Mouse (Mus musculus) neural tube, embryonic 11.5 days (tissue): ENCODE results near the gene Rab31. TPM values are rescaled to one million over a fixed set of nuclear protein-coding genes. Genes with fewer than 3 reads are reported as not detected.
A peak's percentile ranks its signal among the peaks of the same experiment; 100 is the strongest.

ENCODE experiments used
- ATAC-seq: fragments of 200-750 bp; cut with Nextera tagmentation; 2 replicates; pipeline ENCODE4 v1.8.0; 2017; ENCODE audit warnings: moderate number of reproducible peaks, mild to moderate bottlenecking, moderate TSS enrichment, moderate library complexity; ENCODE audit not compliant: insufficient read depth, low FRiP score, low TSS enrichment
- DNase-seq: peaks from one replicate; pipeline ENCODE4 v3.0.0-alpha.2; 2015; ENCODE audit warnings: low spot score
- H3K27ac ChIP-seq: fragments of 300-500 bp; sonication (generic); 2 replicates; pipeline ENCODE4 v1.5.1; 2014; ENCODE audit warnings: low read depth, mild to moderate bottlenecking, low read length
- H3K27me3 ChIP-seq: fragments of 300-500 bp; sonication (generic); 2 replicates; pipeline ENCODE4 v1.6.1; 2014; ENCODE audit warnings: mild to moderate bottlenecking, low read length, mixed read lengths; ENCODE audit not compliant: control insufficient read depth, insufficient read depth
- H3K36me3 ChIP-seq: fragments of 300-500 bp; sonication (generic); 2 replicates; pipeline ENCODE4 v1.6.1; 2014; ENCODE audit warnings: mild to moderate bottlenecking, low read length, moderate library complexity, mixed read lengths; ENCODE audit not compliant: control insufficient read depth, insufficient read depth
- H3K4me1 ChIP-seq: fragments of 300-500 bp; sonication (generic); 2 replicates; pipeline ENCODE4 v1.6.1; 2014; ENCODE audit warnings: low read length, mixed read lengths; ENCODE audit not compliant: control insufficient read depth, insufficient read depth
- H3K4me2 ChIP-seq: fragments of 300-500 bp; sonication (generic); 2 replicates; pipeline ENCODE4 v1.6.1; 2014; ENCODE audit warnings: low read depth, mild to moderate bottlenecking, moderate library complexity
- H3K4me3 ChIP-seq: fragments of 300-500 bp; sonication (generic); 2 replicates; pipeline ENCODE4 v1.5.1; 2014; ENCODE audit warnings: low read depth, low read length
- H3K9ac ChIP-seq: fragments of 300-500 bp; sonication (generic); 2 replicates; pipeline ENCODE4 v1.6.1; 2014; ENCODE audit warnings: mild to moderate bottlenecking, low read length
- H3K9me3 ChIP-seq: fragments of 300-500 bp; sonication (generic); 2 replicates; pipeline ENCODE4 v1.6.1; 2016; ENCODE audit warnings: low read length; ENCODE audit not compliant: control insufficient read depth
- WGBS: fragments of 180-500 bp; shearing (Covaris S2); extraction: QIAGEN DNeasy Blood & Tissue Kit; methylation state at CpG from one replicate; pipeline ENCODE4 v1.1.7; 2014; 5-methylcytosine and 5-hydroxymethylcytosine counted together
- polyA plus RNA-seq: library from polyadenylated mRNA; unstranded; fragments of >200 nt; fragmentation: Nextera tagmentation; extraction: Ambion mirVana; gene quantifications from 2 replicates; pipeline ENCODE4 v1.2.1, GENCODE M21; 2014

The Rab31 gene
- polyA plus RNA-seq, 1 experiment from 2014 or later, result 84.7 TPM

DNA sequence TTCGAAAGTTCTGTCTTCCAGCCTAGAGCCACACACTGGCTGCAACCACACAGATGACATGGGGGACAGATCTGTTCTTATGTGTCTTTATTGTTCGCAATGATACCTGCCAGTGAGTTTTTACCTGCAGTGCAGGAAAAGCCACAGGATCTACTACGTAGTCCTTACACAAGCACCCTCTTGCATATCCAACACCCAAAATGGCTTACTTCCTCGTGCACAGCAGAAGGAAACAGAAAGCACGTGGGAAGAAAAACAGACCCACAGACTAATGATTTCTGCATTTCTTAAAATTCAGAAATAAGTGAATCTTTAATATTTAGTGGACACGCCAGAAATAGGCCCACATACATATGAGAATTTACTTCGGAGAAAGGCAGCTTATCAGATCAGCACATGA is 22.7 kb downstream of the Rab31 start:
- Histone ChIP-seq H3K4me2 (no peak overlapping the region), H3K4me3 (no peak overlapping the region), H3K9ac (no peak overlapping the region), H3K27ac (no peak overlapping the region), H3K4me1 (no peaks in the 10 kb centered on the region), H3K9me3 (no peaks in the 10 kb centered on the region), H3K36me3 (peaks cover 3% of the 10 kb centered on the region; the same call in 1 of the 2 replicates), H3K27me3 (no peaks in the 10 kb centered on the region)
- 93% methylated on average over 7 of the region's 7 CpGs for WGBS
- ATAC-seq (no peak), DNase-seq (no peak)

DNA sequence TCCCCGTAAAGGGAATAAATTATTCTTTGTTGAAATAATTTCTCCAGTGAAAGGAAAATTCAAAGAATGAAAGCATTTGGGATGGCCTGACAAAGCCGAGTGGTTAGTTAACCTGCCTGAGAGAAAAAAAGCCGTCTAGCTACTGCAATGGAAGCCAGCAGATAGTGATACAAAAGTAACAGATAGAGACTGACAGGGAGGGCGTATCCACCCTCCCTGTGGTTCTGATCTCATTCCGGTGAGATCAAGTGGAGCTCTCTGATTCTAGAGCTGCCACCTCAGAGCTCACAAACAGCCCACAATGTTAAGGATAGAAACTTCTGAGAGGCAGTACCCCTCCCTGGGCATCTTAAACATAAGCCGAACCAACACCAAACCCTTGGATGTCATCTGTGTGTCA is 23.6 kb downstream of the Rab31 start:
- H3K36me3 ChIP-seq, result peaks cover 3% of the 10 kb centered on the region; the same call in 1 of the 2 replicates
- 95% methylated on average over 6 of the region's 6 CpGs for WGBS

DNA sequence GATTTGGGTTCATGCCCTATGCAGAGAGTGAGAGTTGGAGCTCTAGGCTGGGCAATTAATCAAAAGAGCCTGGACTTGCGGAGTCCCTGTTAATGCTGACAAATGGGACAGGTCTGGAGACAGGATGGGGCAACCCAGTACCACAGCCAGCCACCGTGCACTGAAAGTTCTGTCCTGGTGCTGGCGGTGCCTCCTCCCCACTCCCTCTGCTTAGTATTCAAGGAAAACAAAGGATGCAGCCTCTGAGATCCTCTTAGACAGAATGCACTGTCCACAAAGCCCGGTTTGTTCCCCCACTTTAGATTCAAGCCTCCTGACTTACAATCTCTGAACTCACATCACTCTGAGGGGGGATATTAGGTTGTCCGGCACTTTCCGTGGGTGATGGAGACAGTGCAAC is 26.2 kb downstream of the Rab31 start:
- no peak overlapping the region for H3K4me2 ChIP-seq
- no peak overlapping the region for H3K4me3 ChIP-seq
- H3K36me3 ChIP-seq, result no peaks in the 10 kb centered on the region
- no peak for DNase-seq
- ATAC-seq, result no peak
- 79% methylated on average over 6 of the region's 6 CpGs for WGBS
- H3K9ac ChIP-seq, result no peak overlapping the region
- H3K9me3 ChIP-seq, result no peaks in the 10 kb centered on the region
- no peaks in the 10 kb centered on the region for H3K27me3 ChIP-seq
- no peak overlapping the region for H3K27ac ChIP-seq
- peaks cover 6% of the 10 kb centered on the region for H3K4me1 ChIP-seq

More for the DNA sequence above, 23.6 kb downstream of the Rab31 start:
- Histone ChIP-seq H3K27ac (no peak overlapping the region), H3K9ac (no peak overlapping the region), H3K4me3 (no peak overlapping the region), H3K9me3 (no peaks in the 10 kb centered on the region), H3K27me3 (no peaks in the 10 kb centered on the region), H3K4me2 (no peak overlapping the region), H3K4me1 (no peaks in the 10 kb centered on the region)
- ATAC-seq, result no peak
- DNase-seq, result no peak

DNA sequence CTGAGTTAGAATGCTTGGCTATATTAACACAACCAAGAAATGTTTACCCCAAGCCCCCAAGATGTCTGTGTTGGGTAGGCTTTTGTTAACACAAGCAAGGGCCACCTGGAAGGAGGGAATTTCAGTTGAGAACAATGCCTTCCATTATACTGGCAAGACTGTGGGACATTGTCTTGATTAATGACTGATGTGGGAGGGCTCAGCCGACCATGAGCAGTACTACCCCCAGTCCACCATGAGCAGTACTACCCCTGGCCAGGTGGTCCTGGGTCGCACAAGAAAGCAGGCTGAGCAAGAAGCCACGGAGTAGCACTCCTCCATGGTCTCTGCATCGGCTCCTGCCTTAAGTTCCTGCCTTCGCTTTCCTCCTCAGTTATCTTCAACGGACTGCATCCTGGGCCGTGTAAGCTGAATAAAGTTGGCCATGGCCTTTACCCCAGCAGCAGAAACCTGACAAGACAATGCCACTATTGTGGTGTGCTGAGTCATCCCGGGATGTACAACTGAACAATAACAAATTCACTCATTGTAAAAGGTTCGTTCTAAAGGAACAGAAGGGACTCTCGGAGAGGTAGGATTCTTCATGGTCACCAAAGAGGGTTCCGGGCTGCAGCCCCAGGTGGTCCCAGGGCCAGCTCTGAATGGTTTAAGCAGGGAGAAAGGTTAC is 28.8 kb downstream of the Rab31 start:
- DNase-seq (no peak), ATAC-seq (peak; percentile 27; the same call in 1 of the 2 replicates)
- no peaks in the 10 kb centered on the region for H3K9me3 ChIP-seq
- no peaks in the 10 kb centered on the region for H3K36me3 ChIP-seq
- 69% methylated on average over 11 of the region's 11 CpGs for WGBS
- no peak overlapping the region for H3K4me3 ChIP-seq
- H3K4me2 ChIP-seq, result no peak overlapping the region
- H3K27ac ChIP-seq, result no peak overlapping the region
- no peak overlapping the region for H3K9ac ChIP-seq
- peaks cover 6% of the 10 kb centered on the region for H3K4me1 ChIP-seq
- no peaks in the 10 kb centered on the region for H3K27me3 ChIP-seq

DNA sequence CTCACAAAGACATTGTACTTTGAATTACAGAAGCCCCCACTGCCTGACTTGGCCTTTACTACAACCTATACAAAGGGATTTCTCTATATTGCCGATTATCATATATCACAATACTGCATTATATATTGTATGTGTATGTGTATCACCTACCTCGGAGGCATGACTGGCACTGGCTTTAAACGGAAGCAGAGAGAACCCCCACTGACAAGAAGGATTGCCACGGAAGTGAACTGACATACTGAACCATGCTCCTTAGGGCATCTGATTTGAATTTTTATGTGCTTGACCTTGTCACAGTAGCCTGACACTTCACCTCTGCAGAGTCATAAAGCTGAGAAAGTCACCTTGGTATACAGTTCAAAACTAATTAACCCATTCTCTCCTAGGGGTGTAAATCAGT is 29.6 kb downstream of the Rab31 start:
- DNase-seq, result no peak
- WGBS, result 42% methylated on average over 4 of the region's 4 CpGs
- no peak overlapping the region for H3K9ac ChIP-seq
- H3K4me3 ChIP-seq, result no peak overlapping the region
- peak; percentile 49 for ATAC-seq
- H3K9me3 ChIP-seq, result no peaks in the 10 kb centered on the region
- H3K27ac ChIP-seq, result peak overlapping the region; percentile 54; the same call in 1 of the 2 replicates
- H3K36me3 ChIP-seq, result no peaks in the 10 kb centered on the region
- H3K4me2 ChIP-seq, result no peak overlapping the region
- H3K27me3 ChIP-seq, result no peaks in the 10 kb centered on the region
- H3K4me1 ChIP-seq, result peaks cover 6% of the 10 kb centered on the region

DNA sequence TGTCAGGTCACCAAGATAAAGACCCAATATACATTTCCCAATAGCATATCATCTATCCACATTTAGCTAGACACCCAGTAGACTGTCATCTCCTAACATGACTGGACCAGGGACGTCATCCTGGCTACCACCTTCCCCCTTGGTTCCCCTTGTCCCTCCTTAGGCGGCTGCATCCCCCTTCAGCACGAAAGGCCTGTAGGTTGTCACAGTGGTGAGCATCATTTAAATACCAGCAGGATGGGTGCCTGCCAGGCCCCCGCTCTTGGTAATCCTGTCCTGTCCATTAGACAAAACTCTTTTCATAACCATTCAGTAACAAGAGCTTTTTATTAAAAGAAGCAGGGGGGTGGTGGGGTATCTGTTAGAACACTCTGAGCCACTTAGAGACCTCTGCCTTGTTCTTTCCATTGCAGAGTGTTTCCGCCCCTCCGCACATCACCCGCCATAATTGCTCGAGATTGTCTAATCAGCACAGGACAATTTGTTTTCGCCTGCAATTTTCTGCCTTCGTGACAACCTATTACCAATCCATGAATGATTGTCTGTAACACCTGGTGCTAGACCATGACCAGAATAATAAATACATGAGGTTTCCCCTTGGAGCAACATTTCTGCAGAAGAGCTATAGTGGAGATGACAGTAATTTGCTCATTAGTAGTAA is 30.2 kb downstream of the Rab31 start:
- peak overlapping the region; percentile 54 for H3K27ac ChIP-seq

DNA sequence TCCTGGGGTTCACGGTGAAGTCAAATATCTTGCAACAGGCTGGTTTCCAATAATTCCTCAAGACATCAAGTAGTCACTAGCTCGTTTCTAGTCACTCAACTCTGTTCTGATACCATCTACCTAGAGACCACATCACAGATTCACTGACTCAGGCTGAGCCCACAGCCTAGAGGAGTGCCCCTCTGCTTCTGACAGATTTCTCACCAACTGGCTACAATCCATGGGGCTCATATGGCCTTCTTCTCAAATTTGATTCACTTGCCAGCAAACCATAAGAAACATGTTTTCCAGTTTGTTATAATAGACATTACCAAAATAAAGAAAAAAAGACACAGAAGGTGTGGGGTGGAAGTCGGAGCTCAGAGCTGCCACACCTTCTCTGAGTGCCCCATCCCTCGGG is 31.0 kb downstream of the Rab31 start:
- 91% methylated on average over 4 of the region's 4 CpGs for WGBS
- H3K27me3 ChIP-seq, result no peaks in the 10 kb centered on the region
- peaks cover 6% of the 10 kb centered on the region for H3K4me1 ChIP-seq
- H3K4me3 ChIP-seq, result no peak overlapping the region
- no peak for ATAC-seq
- H3K9me3 ChIP-seq, result no peaks in the 10 kb centered on the region
- no peak for DNase-seq
- no peak overlapping the region for H3K4me2 ChIP-seq
- no peak overlapping the region for H3K9ac ChIP-seq
- H3K36me3 ChIP-seq, result no peaks in the 10 kb centered on the region
- peak overlapping the region; percentile 54 for H3K27ac ChIP-seq

More for the DNA sequence above, 30.2 kb downstream of the Rab31 start:
- Histone ChIP-seq H3K9me3 (no peaks in the 10 kb centered on the region), H3K4me1 (peaks cover 6% of the 10 kb centered on the region), H3K4me2 (no peak overlapping the region), H3K36me3 (no peaks in the 10 kb centered on the region), H3K4me3 (no peak overlapping the region), H3K27me3 (no peaks in the 10 kb centered on the region), H3K9ac (no peak overlapping the region)
- peak; percentile 64 for DNase-seq
- 58% methylated on average over 10 of the region's 10 CpGs for WGBS
- peak; percentile 64 for ATAC-seq

DNA sequence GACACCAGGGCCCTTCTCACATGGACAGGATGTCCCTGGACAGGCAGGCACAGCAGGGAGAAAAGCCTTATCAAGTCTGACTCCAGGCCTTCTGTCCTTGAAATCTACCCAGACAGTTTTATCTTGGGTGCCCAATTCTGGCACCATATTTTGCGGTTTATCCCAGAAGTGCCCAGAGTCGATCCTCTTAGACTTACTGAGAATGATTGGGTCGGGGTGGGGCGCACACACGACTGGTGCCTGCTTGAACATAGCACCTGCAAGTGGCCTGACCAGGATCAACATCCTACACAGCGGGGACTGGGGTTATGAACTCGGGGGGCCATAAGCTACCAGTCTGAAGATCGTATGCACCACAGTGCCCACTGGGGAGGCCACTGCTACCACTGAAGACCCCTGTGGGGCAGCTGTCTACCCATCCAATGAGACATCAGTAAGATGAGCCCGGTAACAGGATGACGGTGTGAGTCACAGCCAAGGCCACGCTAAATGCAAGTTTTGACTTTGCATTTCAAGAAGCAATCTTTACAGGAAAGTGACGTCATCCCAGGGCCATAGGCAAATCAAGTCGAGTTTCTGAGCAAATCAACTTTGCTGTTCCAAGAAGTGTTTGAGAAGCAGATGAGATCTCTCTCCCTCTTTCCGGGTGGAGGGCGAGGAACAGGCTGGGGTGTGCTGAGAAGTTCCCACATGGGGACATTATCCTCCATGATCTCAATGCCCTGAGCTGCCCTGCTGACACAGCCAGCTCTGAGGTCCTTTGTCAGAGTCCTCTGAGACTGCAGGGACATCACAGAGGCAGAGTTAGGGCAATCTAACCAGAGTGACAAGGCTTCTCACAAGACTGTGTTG is 32.5 kb downstream of the Rab31 start:
- Histone ChIP-seq H3K9me3 (no peaks in the 10 kb centered on the region), H3K4me1 (peaks cover 6% of the 10 kb centered on the region), H3K27ac (no peak overlapping the region), H3K27me3 (no peaks in the 10 kb centered on the region), H3K36me3 (no peaks in the 10 kb centered on the region), H3K4me2 (no peak overlapping the region), H3K9ac (no peak overlapping the region), H3K4me3 (no peak overlapping the region)
- no peak for ATAC-seq
- DNase-seq, result no peak
- WGBS, result 89% methylated on average over 15 of the region's 15 CpGs
